Mouse (Mus musculus) hematopoietic stem cell, adult 5-6 weeks (primary cell): ENCODE measurements around the gene Sez6l2. TPM values are rescaled to one million over a fixed set of nuclear protein-coding genes. Genes with fewer than 3 reads are reported as not detected.

Experiments
- ATAC-seq, 2 experiments: fragments of 125-278 bp in 1 of 2; replicated peaks in 1 of 2; 2 replicates each; pipeline ENCODE4 v1.8.0; 2016 to 2017; ENCODE audit warnings: inconsistent platforms in 2 of 2, mild to moderate bottlenecking in 2 of 2, moderate number of reproducible peaks in 2 of 2, low read depth in 1 of 2, moderate TSS enrichment in 1 of 2; ENCODE audit not compliant: low FRiP score in 2 of 2, poor library complexity in 2 of 2, severe bottlenecking in 2 of 2, insufficient read depth in 1 of 2, low TSS enrichment in 1 of 2
- total RNA-seq: library from RNA; stranded (forward); fragments of 172-1452, 232-1000 nt; gene quantifications from 2 replicates; pipeline ENCODE4 v1.2.3, GENCODE M21; 2017

Gene Sez6l2
- total RNA-seq, 1 experiment from 2014 or later = 0.25 TPM

DNA sequence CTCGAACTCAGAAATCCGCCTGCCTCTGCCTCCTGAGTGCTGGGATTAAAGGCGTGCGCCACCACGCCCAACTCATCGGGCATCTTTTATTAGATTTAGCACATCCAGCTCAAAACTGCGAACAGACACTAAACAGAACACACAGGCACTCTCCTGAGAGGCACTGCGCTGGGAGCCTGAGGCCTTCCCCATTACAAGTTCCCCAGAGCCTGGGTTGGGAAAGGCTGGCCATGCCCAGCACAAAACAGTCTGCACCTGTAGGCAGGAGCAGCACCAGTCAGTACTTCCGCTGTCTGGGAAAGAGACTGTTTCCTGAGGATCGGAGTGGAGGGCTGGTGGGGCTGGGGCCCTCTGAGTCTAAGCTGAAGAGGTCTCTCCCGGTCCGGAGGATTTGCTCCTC, 64.6 kb downstream of the Sez6l2 start:
- ATAC-seq = no peak

DNA sequence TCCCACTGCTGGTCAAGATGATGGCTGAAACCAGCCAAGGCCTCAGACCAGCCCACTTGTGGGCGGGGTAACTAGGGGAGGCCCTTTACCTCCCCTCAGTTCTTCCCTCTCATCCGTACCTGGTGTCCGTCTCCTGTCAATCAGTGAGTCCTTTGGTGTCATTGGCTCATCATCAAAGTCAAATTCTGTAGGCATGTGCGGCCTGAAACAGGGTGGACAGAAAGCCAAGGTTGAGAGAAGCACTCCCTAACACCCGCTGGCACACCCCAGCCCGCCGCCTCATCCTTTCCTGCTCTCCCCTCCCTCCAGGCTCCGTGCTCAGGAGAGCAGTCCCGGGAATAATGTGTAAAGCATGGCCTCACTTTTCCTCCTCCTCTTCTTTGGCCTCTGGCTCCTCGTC, 65.7 kb downstream of the Sez6l2 start:
- no peak for ATAC-seq

DNA sequence TGATC, 65.9 kb downstream of the Sez6l2 start, which contains the start of gene Pagr1b:
Gene Pagr1b, minus strand, starts transcription at position 4 of the 5 bp plus-strand sequence.
- no peak for ATAC-seq

DNA sequence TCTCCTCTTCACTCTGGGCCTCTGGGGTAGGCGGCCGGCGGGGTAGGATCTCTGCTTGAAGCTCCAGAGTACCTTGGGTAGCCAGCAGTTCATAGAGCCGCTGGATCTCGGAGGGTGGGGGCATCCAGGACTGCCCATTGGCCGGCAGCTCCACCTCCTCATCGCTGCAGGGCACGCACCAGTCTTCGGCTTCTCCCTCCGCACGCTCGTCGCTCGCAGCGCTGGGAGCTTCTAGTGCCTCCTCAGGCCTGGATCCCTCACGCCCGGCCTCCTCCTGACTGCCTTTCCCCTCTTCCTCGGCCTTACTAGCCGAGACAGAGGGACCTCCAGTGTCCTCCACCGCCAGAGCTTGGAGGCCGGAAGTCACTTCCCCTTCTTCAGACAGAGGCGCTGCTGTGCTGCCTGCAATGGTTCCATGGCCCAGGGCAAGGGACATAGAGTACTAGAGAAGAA, 66.1 kb downstream of the Sez6l2 start:
- peak; percentile 34 to 47 for ATAC-seq

DNA sequence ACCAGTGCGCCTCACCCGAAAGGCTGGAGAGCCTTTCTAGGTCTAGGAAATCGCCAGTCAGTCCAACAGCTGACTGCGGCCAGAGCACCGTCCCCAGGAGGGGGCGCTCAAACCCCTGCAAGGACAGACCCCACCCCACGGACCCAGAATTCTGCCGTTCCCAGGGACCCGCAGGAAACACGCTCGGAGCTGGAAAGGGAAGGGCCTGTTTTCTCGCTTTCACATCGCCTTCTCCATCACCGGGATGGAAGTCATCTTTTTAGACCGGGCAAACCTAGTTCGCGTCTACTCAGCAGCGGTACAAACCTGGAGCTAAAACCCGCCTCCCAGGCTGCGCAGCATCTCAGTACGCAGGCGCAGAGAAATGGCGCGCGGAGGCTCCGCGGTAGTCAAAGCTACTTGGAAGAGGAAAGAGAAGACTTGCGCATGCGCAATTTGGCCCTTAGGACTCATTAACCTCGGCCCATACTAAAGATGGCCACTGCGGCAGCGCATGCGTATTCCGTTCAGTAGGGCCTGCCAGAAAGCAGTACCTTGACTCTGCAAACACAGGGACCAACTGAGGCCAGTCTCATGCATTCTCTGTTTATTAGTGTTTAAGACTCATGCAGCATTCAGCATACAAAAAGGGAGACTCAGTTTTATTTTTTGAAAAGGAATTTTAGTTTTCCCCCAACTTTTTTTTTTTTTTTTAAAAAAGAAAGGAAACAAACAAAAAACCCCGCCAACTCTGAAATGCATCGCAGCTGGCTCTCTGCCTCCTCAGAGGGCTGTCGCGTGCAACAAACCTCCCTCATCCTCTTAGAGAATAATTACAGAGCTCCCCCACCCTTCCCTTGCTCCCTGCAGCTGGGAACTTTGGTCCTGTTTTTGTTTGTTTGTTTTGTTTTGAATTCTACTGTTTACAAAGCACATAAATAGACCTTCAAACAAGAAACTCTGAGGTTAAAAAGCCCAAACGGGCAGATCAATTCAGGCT, 66.9 kb downstream of the Sez6l2 start, which contains the start of gene Pagr1a:
Gene Pagr1a, minus strand, starts transcription at position 382 of the 979 bp plus-strand sequence.
- ATAC-seq = peak; percentile 63 to 79

DNA sequence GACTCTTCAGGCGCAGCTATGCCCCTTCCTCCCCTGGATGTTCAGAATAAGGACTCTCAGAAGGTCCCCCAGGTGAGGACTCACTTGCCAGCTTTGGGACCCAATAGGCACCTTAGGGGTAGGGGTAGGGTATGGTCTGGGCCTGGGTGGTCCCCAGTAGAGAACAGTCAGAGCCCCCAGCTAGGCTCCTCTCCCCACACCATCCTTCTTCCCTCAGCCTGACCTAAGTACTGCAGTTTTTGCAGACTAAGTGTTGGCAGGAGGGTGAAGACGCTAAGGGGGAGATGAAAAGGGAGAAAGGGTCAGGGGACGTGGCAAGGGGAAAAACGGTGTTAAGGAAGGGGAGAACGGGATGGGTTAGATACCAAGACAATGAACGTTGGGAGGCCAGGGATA, 67.6 kb downstream of the Sez6l2 start:
- no peak for ATAC-seq

DNA sequence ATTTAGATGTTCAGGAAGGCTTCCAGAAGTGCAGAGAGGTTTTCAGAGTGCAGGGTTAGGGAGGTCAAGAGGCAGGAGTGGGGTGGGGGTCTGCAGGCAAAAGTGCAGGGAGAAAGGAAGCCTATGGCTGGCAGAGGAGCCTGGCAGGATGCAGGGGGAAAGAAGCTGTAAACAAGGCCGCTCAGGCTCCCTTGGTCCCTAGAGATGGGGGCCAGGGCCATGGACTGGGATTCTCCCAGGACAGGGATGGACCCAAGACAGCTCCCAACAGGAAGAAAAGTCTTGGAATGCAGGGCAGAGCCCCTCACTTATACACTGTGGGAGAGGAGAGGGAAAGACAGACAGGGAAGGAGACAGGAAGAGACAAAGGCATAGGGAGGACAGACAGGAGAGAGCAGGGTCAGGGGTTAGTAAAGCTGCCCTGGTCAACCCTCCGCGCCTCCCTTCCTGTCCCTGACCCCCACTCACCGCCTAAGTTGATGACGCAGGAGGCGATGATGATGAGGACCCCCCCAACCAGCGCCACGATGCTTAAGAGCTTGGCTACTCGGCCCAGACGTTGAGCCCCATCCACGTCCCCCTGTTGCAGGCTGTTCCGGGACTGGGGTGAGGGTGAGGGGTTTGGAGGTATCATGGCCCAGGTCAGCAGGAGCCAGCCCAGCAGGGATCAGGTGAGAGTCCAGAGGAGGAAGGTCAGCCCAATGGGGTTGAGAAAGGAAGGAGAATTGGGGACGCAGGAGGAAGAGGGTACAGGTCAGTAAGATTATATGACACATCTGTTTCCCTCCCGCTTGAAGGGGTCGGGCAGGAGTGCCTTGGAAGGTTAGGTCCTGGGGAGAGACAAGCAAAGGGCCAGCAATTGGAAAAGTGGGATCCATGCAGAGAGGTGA, 68.3 kb downstream of the Sez6l2 start:
- no peak for ATAC-seq

DNA sequence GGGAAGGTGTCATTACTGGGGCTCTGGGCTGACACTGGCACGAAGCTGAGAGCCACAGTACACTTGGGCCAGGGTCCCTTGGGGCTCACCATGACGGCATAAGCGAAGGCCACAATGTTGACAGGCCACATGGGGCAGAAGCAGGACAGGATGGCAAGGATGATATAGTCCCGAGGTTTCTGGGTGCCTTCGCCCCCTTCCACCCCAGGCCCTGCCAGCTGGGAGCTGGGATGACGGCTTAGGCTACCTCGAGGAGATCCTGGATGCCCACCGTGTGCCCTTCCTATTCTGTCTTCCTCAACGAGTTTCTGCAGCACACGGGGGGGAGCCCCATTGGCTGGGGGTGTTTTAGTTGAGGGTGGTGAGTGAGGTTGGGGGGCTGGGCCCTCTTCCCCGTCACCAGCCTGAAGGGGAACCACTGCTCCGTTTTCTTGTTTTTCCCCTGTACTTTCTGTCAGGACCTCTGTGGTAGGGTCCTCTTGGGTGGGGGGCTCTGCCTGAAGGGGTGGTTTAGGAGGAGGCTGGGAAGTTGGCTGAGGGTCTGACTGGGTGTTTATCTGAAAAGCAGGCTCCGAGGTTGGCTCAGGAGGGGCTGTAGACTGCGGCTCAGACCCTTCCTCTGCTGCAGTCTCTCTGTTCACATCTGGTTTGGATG, 69.1 kb downstream of the Sez6l2 start:
- no peak for ATAC-seq

DNA sequence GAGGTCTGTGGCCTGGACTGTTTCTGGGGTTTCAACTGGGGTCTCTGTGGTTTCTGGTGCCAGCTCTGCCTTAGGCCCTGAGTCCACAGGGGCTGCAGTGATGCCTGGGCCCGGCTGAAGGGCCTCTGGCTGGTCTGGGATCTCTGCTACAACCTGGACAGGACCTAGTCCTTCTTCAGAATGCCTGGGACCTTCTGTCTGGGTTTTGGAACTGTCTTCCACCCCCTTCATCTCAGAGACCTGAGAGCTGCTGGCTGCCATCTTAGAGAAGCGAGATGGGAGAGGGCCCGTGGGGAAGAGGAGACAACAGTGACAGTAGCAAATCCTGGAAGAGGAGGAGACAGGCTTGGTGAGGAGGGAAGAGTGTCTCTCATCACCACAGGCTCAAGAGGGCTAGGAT, 69.7 kb downstream of the Sez6l2 start:
- no peak for ATAC-seq

Other genes with a start within 250 kb of the Sez6l2 start
- gene Coro1a, start 242.8 kb upstream of the Sez6l2 start, total RNA-seq = 352 and 456 TPM in 2 replicates
- gene Mapk3, start 191.0 kb upstream of the Sez6l2 start, total RNA-seq = 32.4 and 35.8 TPM in 2 replicates
- 3.3 and 16.4 TPM in 2 replicates for gene Gdpd3, start 184.2 kb upstream of the Sez6l2 start, total RNA-seq
- gene Ypel3, start 173.6 kb upstream of the Sez6l2 start, total RNA-seq = 50.3 and 74.9 TPM in 2 replicates
- 0.25 TPM in 1 of 2 replicates, not detected in the other for gene Tbx6, start 169.1 kb upstream of the Sez6l2 start, total RNA-seq
- gene Ppp4c, start 158.1 kb upstream of the Sez6l2 start, total RNA-seq = 119 and 131 TPM in 2 replicates
- gene Fam57b, start 152.9 kb upstream of the Sez6l2 start, total RNA-seq = not detected in 2 replicates
- not detected in 2 replicates for gene 4930451I11Rik, start 118.9 kb upstream of the Sez6l2 start, total RNA-seq
- not detected in 2 replicates for gene Doc2a, start 103.1 kb upstream of the Sez6l2 start, total RNA-seq
- gene Hirip3, start 88.6 kb upstream of the Sez6l2 start, total RNA-seq = 128 and 398 TPM in 2 replicates
- 33.2 and 35.6 TPM in 2 replicates for gene Ino80e, start 88.2 kb upstream of the Sez6l2 start, total RNA-seq
- 31.7 and 32.7 TPM in 2 replicates for gene Taok2, start 65.9 kb upstream of the Sez6l2 start, total RNA-seq
- 14.5 and 25.6 TPM in 2 replicates for gene Tmem219, start 27.6 kb upstream of the Sez6l2 start, total RNA-seq
- gene Kctd13, start 21.7 kb upstream of the Sez6l2 start, total RNA-seq = 9.3 and 15.8 TPM in 2 replicates
- not detected in 2 replicates for gene Asphd1, start 981 bp upstream of the Sez6l2 start, total RNA-seq
- 33.1 and 56.3 TPM in 2 replicates for gene Cdipt, start 25.4 kb downstream of the Sez6l2 start, total RNA-seq
- gene Cdiptos, start 25.5 kb downstream of the Sez6l2 start, total RNA-seq = 1.6 and 2.3 TPM in 2 replicates
- gene Mvp, start 64.1 kb downstream of the Sez6l2 start, total RNA-seq = 26.2 and 39.0 TPM in 2 replicates
- gene Pagr1b, start 65.9 kb downstream of the Sez6l2 start, total RNA-seq = not detected in 2 replicates
- gene Pagr1a, start 66.8 kb downstream of the Sez6l2 start, total RNA-seq = 3.7 and 9.9 TPM in 2 replicates
- 35.6 and 38.7 TPM in 2 replicates for gene Gm42742, start 70.5 kb downstream of the Sez6l2 start, total RNA-seq
- gene Prrt2, start 70.6 kb downstream of the Sez6l2 start, total RNA-seq = 0.30 and 0.69 TPM in 2 replicates
- 53.3 and 65.4 TPM in 2 replicates for gene Maz, start 76.5 kb downstream of the Sez6l2 start, total RNA-seq
- gene Kif22, start 91.9 kb downstream of the Sez6l2 start, total RNA-seq = 74.5 and 90.1 TPM in 2 replicates
- 3.8 and 5.7 TPM in 2 replicates for gene Zg16, start 136.8 kb downstream of the Sez6l2 start, total RNA-seq
- 30.3 and 42.1 TPM in 2 replicates for gene AI467606, start 140.8 kb downstream of the Sez6l2 start, total RNA-seq
- gene Qprt, start 171.7 kb downstream of the Sez6l2 start, total RNA-seq = 2.3 and 2.7 TPM in 2 replicates
- 311 and 346 TPM in 2 replicates for gene Spn, start 187.3 kb downstream of the Sez6l2 start, total RNA-seq
- gene Cd2bp2, start 245.5 kb downstream of the Sez6l2 start, total RNA-seq = 32.0 and 63.9 TPM in 2 replicates